Mouse (Mus musculus) left cerebral cortex, postnatal 36 days (tissue): ENCODE results near the gene Dhrs1. TPM values are rescaled to one million over a fixed set of nuclear protein-coding genes. Genes with fewer than 3 reads are reported as not detected.
"Not testable (repeated sequence)": the region's sequence is repeated elsewhere in the genome, so short reads cannot be mapped to it uniquely, and the experiment has no call there.

Experiments
- DNase-seq, 2 experiments: peaks; one replicate each; pipeline ENCODE4 v3.0.0; 2021 to 2022; ENCODE audit warnings: low spot score in 2 of 2, mixed read lengths in 1 of 2
- intact Hi-C: fragments of 180-260 bp; cut with DNase I; formaldehyde crosslinking; loops from one replicate; pipeline ENCODE4 v1.15.1; 2025
- total RNA-seq, 2 experiments: library from RNA; stranded (reverse); gene quantifications; 2 replicates each; pipeline ENCODE4 v1.2.3; 2021

Gene Dhrs1
- total RNA-seq, 2 experiments from 2014 or later, result 78.5 to 83.9 TPM

DNA sequence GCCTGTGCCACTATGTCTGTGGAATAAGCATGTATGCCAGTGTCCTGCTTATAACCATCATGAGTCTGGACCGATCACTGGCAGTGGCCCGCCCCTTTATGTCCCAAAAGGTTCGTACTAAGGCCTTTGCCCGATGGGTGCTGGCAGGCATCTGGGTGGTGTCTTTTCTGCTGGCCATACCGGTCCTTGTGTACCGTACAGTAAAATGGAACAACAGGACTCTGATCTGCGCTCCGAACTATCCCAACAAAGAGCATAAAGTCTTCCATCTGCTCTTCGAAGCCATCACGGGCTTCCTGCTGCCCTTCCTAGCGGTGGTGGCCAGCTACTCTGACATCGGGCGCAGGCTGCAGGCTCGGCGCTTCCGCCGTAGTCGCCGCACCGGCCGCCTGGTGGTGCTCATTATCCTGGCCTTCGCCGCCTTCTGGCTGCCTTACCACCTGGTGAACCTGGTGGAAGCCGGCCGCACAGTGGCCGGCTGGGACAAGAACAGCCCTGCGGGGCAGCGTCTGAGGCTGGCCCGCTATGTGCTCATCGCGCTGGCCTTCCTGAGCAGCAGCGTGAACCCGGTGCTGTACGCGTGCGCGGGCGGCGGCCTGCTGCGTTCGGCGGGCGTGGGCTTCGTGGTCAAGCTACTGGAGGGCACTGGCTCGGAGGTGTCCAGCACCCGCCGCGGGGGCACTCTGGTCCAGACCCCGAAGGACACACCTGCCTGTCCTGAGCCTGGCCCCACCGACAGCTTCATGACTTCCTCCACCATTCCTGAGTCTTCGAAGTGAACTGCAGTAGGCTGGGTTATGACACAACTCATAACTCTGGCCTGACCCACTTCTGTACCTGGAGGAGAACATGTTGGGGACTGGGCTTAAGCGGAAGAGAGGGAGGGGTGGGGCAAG, 22.3 kb upstream of the Dhrs1 start:
- DNase-seq, result peak in 1 of 2 experiments; percentile 45
- intact Hi-C loops, result loop anchor here (5.0 kb wide), 1 partner anchor 150 kb away; no protein-coding TSS in a partner anchor

GRCm38 (mm10) chr14:55765696-55766095, 20.2 kb upstream of the Dhrs1 start, which contains the start of gene Ltb4r1:
Gene Ltb4r1, plus strand, starts transcription at chr14:55765962.
- intact Hi-C loops, result loop anchor here (5.0 kb wide), 1 partner anchor 152 kb away; no protein-coding TSS in a partner anchor
- no peak for DNase-seq

DNA sequence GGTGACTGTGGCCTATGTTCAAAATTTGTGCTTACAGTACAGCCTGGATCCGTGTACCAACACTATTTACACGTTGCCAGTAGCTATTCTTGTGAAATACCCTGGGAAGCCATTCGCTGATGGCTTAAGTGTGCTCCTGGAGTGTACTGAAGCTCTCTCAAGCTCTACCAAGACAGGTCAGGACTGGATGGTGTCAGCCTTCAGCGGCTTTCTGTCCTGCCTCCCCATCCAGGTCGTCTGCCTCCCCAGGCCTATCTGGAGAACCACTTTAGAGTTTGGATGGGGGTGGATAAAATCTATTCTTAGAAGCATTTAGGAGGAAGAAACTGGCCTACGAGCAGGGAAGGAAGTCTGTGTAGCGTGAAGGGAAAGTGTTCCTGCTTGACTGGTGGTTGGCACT, 17.7 kb upstream of the Dhrs1 start:
- DNase-seq, result no peak
- intact Hi-C loops, result no loop called here

- DNase-seq, result peak; percentile 47 to 49
- intact Hi-C loops, result no loop called here
These were observed 16.7 kb upstream of the Dhrs1 start for GRCm38 (mm10) chr14:55762001-55762821.

DNA sequence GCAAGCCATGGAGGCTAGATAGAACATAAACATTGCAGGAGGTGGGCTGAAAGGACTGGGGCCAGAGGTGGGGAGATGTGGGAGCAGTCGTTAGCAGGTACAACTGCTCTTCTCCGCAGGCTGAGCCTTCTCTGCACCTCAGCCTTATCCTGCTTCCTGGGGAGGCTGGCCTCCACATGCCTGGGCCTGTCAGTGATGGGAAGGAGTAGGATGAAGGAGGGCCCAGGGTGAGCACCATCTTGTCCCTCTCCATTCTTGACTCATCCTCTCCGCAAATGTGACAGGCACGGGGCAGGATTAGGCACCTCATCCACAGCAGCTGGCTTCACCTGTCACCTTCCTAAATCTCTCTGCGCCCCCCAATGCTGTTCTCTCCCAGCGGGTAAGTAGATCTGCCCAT, 15.7 kb upstream of the Dhrs1 start, which contains the start of gene Ltb4r2:
Gene Ltb4r2, plus strand, starts transcription at position 266 of the 400 bp plus-strand sequence.
- intact Hi-C loops, result no loop called here
- DNase-seq, result no peak

- DNase-seq, result peak; percentile 76 to 82
- intact Hi-C loops, result not testable (repeated sequence)
These were observed 14.7 kb upstream of the Dhrs1 start for GRCm38 (mm10) chr14:55760156-55760555.

GRCm38 (mm10) chr14:55758363-55758784, 12.9 kb upstream of the Dhrs1 start, which contains the start of gene Cideb:
Gene Cideb, minus strand, starts transcription at chr14:55758458.
- no peak for DNase-seq
- intact Hi-C loops, result no loop called here

- DNase-seq, result no peak
- intact Hi-C loops, result no loop called here
These were observed 12.1 kb upstream of the Dhrs1 start for GRCm38 (mm10) chr14:55757566-55757965.

DNA sequence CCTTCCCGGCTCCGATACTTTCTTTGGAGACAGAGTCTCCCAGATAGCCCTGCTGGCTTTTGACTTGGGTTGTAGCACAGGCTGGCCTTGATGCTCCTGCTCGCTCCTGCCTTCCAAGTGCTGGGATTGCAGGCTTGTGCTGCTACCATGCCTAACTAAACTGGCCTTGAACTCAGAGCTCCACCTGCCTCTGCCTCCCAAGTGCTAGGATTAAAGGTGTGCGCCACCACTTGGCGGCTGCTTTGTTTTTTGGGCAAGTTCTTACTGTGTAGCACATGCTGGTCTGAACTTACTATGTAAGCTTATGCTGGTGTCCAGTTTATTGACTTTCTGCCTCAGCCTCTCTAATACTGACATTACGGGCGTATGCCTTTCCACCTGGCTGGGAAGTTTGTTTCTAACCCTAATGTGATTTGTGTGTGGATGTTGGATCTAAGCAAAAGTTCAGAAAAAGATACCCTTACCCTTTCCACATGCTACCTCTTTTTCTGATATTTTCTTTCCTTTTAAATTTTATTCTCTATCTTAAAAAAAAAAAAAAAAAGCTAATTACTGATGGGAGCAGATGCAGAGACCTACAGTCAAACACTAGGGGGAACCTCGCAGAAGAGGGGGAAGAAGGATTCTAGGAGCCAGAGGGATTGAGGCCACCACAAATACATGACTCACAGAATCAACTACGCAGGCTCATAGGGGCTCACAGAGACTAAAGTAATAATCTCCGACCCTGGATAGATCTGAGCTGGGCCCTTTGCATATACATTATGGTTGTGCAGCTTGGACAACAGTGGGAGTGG, 1.8 kb upstream of the Dhrs1 start:
- intact Hi-C loops, result no loop called here
- DNase-seq, result no peak

DNA sequence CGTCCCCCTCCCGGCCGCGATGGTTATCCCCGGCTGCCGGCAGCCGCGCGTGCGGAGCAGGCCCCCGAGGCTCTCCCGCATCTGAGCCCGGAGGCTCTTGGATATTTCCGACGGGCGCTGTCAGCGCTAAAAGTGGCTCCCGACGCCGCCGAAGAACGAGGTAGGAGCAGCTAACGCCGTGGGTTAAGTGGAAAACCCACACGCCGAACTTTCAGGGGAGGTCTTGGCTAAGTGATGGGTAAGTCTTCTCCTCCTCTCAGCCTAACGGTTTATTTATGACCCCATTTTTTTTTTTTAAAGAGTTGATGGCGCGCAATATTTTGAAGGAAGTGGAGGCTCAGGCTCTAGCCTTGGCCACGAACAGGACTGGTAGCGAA, 359 bp upstream of the Dhrs1 start:
- no peak for DNase-seq
- intact Hi-C loops, result loop anchor here (1.0 kb wide), 1 partner anchor 64 kb away; no protein-coding TSS in a partner anchor

GRCm38 (mm10) chr14:55743711-55744110, 1.8 kb downstream of the Dhrs1 start:
- intact Hi-C loops, result no loop called here
- peak; percentile 77 to 84 for DNase-seq

DNA sequence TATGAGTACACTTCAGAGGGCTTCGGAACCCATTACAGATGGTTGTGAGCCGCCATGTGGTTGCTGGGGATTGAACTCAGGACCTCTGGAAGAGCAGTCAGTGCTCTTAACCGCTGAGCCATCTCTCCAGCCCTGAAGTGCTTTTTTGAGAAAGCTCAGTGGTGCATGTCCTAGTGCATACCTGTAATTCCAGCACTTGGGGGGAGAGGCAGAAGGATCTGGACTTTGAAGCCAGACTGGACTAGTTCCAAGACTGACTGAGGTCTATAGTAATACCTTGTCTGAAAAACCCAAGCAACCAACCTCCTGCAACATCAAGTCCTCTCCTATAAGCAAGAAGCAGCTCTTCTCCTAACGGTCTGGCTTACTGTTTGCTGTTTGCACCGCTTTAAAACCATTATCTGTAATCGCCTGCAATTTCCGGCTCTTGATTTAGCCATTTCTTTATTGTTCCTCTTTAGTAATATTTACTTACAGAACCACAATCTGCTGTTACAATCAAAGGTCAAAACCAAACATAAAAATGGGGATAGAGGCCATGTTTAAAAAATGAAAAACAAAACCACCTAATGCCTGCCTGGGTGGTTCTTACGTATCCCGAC, 8.3 kb downstream of the Dhrs1 start:
- intact Hi-C loops, result no loop called here
- no peak for DNase-seq

DNA sequence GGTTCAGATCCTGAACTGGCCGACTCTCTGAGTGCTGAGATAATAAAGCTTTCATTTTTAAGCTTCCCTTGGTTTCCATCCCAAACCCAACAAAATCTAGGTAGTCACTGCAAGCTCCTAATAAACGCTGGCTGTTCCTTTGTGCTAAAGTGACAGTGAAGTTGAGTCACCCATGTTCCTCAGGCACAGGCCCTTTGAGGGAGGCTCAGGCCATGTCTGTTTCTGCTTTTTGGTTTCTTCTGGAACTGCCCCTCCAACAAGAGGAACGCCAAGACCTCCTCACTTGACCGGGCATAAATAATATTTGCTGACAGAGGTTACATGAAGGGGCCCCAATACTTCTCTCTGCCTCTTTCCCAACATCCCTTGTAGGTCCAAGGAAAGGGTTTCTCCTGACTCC, 9.7 kb downstream of the Dhrs1 start:
- DNase-seq, result no peak
- intact Hi-C loops, result no loop called here

- intact Hi-C loops, result no loop called here
- DNase-seq, result no peak
These were observed 10.2 kb downstream of the Dhrs1 start for GRCm38 (mm10) chr14:55735334-55735733.

DNA sequence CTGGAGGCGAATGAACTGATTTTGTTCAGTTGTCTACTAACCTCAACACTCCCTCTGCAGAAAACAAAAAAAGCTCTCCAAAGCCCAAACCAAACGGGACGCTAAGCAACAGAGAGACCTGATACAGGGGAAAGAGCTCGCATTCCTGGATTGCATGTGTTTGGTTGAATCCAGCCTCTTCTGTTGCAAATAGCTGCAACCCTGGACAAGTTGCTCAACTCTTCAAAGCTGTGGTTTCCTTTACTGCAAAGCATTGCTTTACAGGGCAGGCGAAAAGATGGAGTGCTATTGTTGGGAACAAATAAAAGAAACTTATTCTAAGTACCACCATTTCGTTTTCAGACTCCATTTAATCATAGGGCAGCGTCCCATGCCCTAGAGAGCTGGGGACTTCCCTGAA, 10.6 kb downstream of the Dhrs1 start:
- no peak for DNase-seq
- intact Hi-C loops, result no loop called here

GRCm38 (mm10) chr14:55733889-55734288, 11.6 kb downstream of the Dhrs1 start:
- no peak for DNase-seq
- intact Hi-C loops, result no loop called here

- intact Hi-C loops, result no loop called here
- no peak for DNase-seq
These were observed 14.9 kb downstream of the Dhrs1 start for GRCm38 (mm10) chr14:55730531-55731032.

DNA sequence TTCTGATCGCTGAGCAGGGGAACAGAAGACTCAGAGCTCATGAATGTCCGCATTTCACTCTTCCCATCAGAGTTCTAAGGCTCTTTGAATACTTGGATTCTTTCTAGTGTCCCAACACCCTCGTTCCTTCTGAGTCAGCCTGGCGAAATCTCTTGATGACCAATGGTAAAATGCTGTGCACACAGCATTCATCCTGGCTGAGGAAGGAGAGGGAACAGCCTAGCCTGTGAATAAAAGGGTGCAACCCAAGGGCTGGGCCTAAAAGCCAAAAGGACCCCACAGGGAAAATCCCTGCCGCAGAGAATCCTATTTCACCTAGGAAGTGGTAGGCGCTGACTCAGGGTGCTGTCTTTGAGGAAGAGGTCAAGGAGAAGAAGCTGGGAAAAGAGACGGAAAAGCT, 15.4 kb downstream of the Dhrs1 start:
- no peak for DNase-seq
- intact Hi-C loops, result no loop called here
